Comparison of ENCODE assay signal across 12 mouse cellular contexts in genomic region chr8:86881951-86882350, GRCm38 (mm10). TPM values are rescaled to one million over a fixed set of nuclear protein-coding genes. Genes with fewer than 3 reads are reported as not detected.
DNase-seq lines count a peak whose midpoint lies in the region; ATAC-seq lines count a peak whose summit lies in the region.
"Had no signal": no experiment of that assay in that cellular context is flagged by ENCODE, and none has a peak within 500 bp of the region (broad histone marks: within the 10 kb centered on the region; RNA-seq: fewer than 3 reads in every experiment).

No protein-coding gene starts in this region.

- peak overlapping the region; percentile 22 for H3K4me2 ChIP-seq in heart, embryonic 12.5 days
- no peak overlapping the region for H3K4me2 ChIP-seq in midbrain, embryonic 14.5 days (ENCODE audit: low read length)
- H3K4me2 ChIP-seq in limb, embryonic 13.5 days (replicated peaks), result peak overlapping the region; percentile 40

- 0 out of 2 replicates have a peak overlapping the region, but pooled peaks have one; percentile 2 for H3K27ac ChIP-seq in heart, embryonic 12.5 days (ENCODE audit: poor library complexity, severe bottlenecking)
- H3K27ac ChIP-seq in midbrain, embryonic 14.5 days (replicated peaks; ENCODE audit: low read depth, low read length), result no peak overlapping the region
- H3K27ac ChIP-seq in midbrain, embryonic 10.5 days (replicated peaks), result no peak overlapping the region
- H3K27ac ChIP-seq in limb, embryonic 13.5 days, result peak overlapping the region; percentile 28; the same call in 1 of the 2 replicates
- H3K27ac ChIP-seq: midbrain, embryonic 13.5 days; neural tube, embryonic 13.5 days had no signal

- peaks cover 4% of the 10 kb centered on the region; the same call in 1 of the 2 replicates for H3K36me3 ChIP-seq in heart, embryonic 12.5 days
- H3K36me3 ChIP-seq in midbrain, embryonic 14.5 days (ENCODE audit: control insufficient read depth, insufficient read depth, low read length), result no peaks in the 10 kb centered on the region
- H3K36me3 ChIP-seq in midbrain, embryonic 10.5 days, result peaks cover 36% of the 10 kb centered on the region
- peaks cover 6% of the 10 kb centered on the region for H3K36me3 ChIP-seq in limb, embryonic 13.5 days

- WGBS in heart, embryonic 12.5 days, result 61% methylated on average over 9 of the region's 9 CpGs
- 91% methylated on average over 9 of the region's 9 CpGs for WGBS in midbrain, embryonic 14.5 days
- 92% methylated on average over 9 of the region's 9 CpGs for WGBS in midbrain, embryonic 10.5 days
- WGBS in limb, embryonic 13.5 days, result 46% methylated on average over 9 of the region's 9 CpGs

- H3K9ac ChIP-seq in heart, embryonic 12.5 days, result 0 out of 2 replicates have a peak overlapping the region, but pooled peaks have one; percentile 17
- H3K9ac ChIP-seq in midbrain, embryonic 14.5 days (replicated peaks; ENCODE audit: low read length), result 0 out of 2 replicates have a peak overlapping the region, but pooled peaks have one; percentile 6
- peak overlapping the region; percentile 45; the same call in 1 of the 2 replicates for H3K9ac ChIP-seq in limb, embryonic 13.5 days

- intact Hi-C loops in heart, postnatal 25 days (cut with DNase I), result loop anchor here (5.0 kb wide), 1 partner anchor 135 kb away; the partner anchor contains the start of genes Gm10638 and Siah1a

- peaks cover 48% of the 10 kb centered on the region for H3K4me1 ChIP-seq in heart, embryonic 12.5 days (replicated peaks)
- peaks cover 17% of the 10 kb centered on the region for H3K4me1 ChIP-seq in midbrain, embryonic 14.5 days (ENCODE audit: control insufficient read depth, insufficient read depth, low read length)
- H3K4me1 ChIP-seq in midbrain, embryonic 10.5 days, result peaks cover 28% of the 10 kb centered on the region
- peaks cover 32% of the 10 kb centered on the region for H3K4me1 ChIP-seq in limb, embryonic 13.5 days

- no peak for ATAC-seq in heart, embryonic 12.5 days (ENCODE audit: insufficient number of reproducible peaks, low FRiP score)
- ATAC-seq in midbrain, embryonic 14.5 days (ENCODE audit: low FRiP score, low TSS enrichment), result no peak
- no peak for ATAC-seq in limb, embryonic 13.5 days (ENCODE audit: low FRiP score, low read depth)
- ATAC-seq: CD4-positive, CD25-positive, alpha-beta regulatory T cell, adult 4 months; midbrain, embryonic 13.5 days had no signal

- no peaks in the 10 kb centered on the region for H3K9me3 ChIP-seq in heart, embryonic 12.5 days (replicated peaks)
- H3K9me3 ChIP-seq in midbrain, embryonic 14.5 days (ENCODE audit: control insufficient read depth, low read length), result no peaks in the 10 kb centered on the region
- no peaks in the 10 kb centered on the region for H3K9me3 ChIP-seq in midbrain, embryonic 10.5 days (replicated peaks)
- H3K9me3 ChIP-seq in limb, embryonic 13.5 days, result no peaks in the 10 kb centered on the region
- H3K9me3 ChIP-seq: midbrain, embryonic 13.5 days; neural tube, embryonic 13.5 days had no signal

- no peak overlapping the region for H3K4me3 ChIP-seq in heart, embryonic 12.5 days
- H3K4me3 ChIP-seq in midbrain, embryonic 14.5 days (replicated peaks; ENCODE audit: low read depth, low read length), result no peak overlapping the region
- no peak overlapping the region for H3K4me3 ChIP-seq in midbrain, embryonic 10.5 days
- H3K4me3 ChIP-seq in limb, embryonic 13.5 days, result 0 out of 2 replicates have a peak overlapping the region, but pooled peaks have one; percentile 10
- H3K4me3 ChIP-seq: midbrain, embryonic 13.5 days; neural tube, embryonic 13.5 days had no signal

- no peak for DNase-seq in heart, postnatal 25 days (ENCODE audit: low spot score)
- no peak for DNase-seq in midbrain, embryonic 14.5 days
- no peak for DNase-seq in midbrain, embryonic 10.5 days (ENCODE audit: low spot score)
- peak; percentile 60 for DNase-seq in testis, postnatal 14 days (ENCODE audit: low spot score)
- DNase-seq in cerebellum, postnatal 36 days, result no peak
- DNase-seq: cerebellum, postnatal 10 days; lung, adult 2 months had no signal

- H3K27me3 ChIP-seq in heart, embryonic 12.5 days (replicated peaks), result no peaks in the 10 kb centered on the region
- H3K27me3 ChIP-seq in midbrain, embryonic 14.5 days (ENCODE audit: control insufficient read depth, insufficient read depth, low read length), result no peaks in the 10 kb centered on the region
- H3K27me3 ChIP-seq in midbrain, embryonic 10.5 days (ENCODE audit: low read depth, poor library complexity, severe bottlenecking), result no peaks in the 10 kb centered on the region; the same call in 1 of the 2 replicates
- no peaks in the 10 kb centered on the region for H3K27me3 ChIP-seq in limb, embryonic 13.5 days
- H3K27me3 ChIP-seq: midbrain, embryonic 13.5 days; neural tube, embryonic 13.5 days had no signal

RNA-seq across cellular contexts. Expression of gene N4bp1, which starts 3.1 kb away (rescaled TPM):
- 8.5 and 9.7 TPM in 2 replicates for polyA plus RNA-seq in heart, embryonic 12.5 days (2016; fragmentation: Nextera tagmentation; extraction: Ambion mirVana)
- 10 to 100 TPM; 15.7 to 16.9 TPM for total RNA-seq in heart, postnatal 25 days (2021)
- 13.6 and 14.6 TPM in 2 replicates for polyA plus RNA-seq in midbrain, embryonic 14.5 days (2014; fragmentation: Nextera tagmentation; extraction: Ambion mirVana)
- polyA plus RNA-seq in midbrain, embryonic 10.5 days (2016; fragmentation: Nextera tagmentation; extraction: Ambion mirVana), result 9.2 and 9.7 TPM in 2 replicates
- polyA plus RNA-seq in limb, embryonic 13.5 days (2015; fragmentation: Nextera tagmentation; extraction: Ambion mirVana), result 10.9 and 11.1 TPM in 2 replicates

Comparison
In these comparisons a context has a peak if more than half of its experiments do, and no peak if none do; other contexts are left out.
1. H3K27ac ChIP-seq: peak in heart, embryonic 12.5 days (single experiment) and limb, embryonic 13.5 days (single experiment); none in midbrain, embryonic 14.5 days (single experiment) and midbrain, embryonic 10.5 days (single experiment).
2. Peak in every context shown above with its lines, with median percentiles within 50 percentile points of each other: H3K9ac ChIP-seq.